Mouse (Mus musculus): ENCODE data around the gene Tmem121. TPM values are rescaled to one million over a fixed set of nuclear protein-coding genes. Genes with fewer than 3 reads are reported as not detected.
"Not testable (repeated sequence)": the region's sequence is repeated elsewhere in the genome, so short reads cannot be mapped to it uniquely, and the experiment has no call there.

The Tmem121 gene
- polyA plus RNA-seq, 1 experiment from 2014 or later = 22.9 TPM

- no peak overlapping the region for H3K4me3 ChIP-seq
- 77% methylated on average over 9 of the region's 9 CpGs for WGBS
- H3K9ac ChIP-seq = no peak overlapping the region
- no peaks in the 10 kb centered on the region for H3K27me3 ChIP-seq
- no peak overlapping the region for H3K27ac ChIP-seq
- no peak overlapping the region for H3K4me2 ChIP-seq (replicated peaks)
- 0 out of 2 replicates have a peak, but pooled peaks cover 10% of the 10 kb centered on the region for H3K4me1 ChIP-seq
- no peaks in the 10 kb centered on the region for H3K9me3 ChIP-seq (replicated peaks)
- peaks cover 12% of the 10 kb centered on the region for H3K36me3 ChIP-seq
- no peak for ATAC-seq (ENCODE audit: low FRiP score)
Measured at GRCm38 (mm10) chr12:113168031-113168536, 17.6 kb upstream of the Tmem121 start.

GRCm38 (mm10) chr12:113176960-113177725, 8.6 kb upstream of the Tmem121 start:
- H3K9me3 ChIP-seq (replicated peaks) = no peaks in the 10 kb centered on the region
- H3K9ac ChIP-seq = no peak overlapping the region
- no peaks in the 10 kb centered on the region for H3K4me1 ChIP-seq
- no peak overlapping the region for H3K27ac ChIP-seq
- 87% methylated on average over 18 of the region's 18 CpGs for WGBS
- no peaks in the 10 kb centered on the region for H3K27me3 ChIP-seq
- ATAC-seq (ENCODE audit: low FRiP score) = no peak
- H3K4me3 ChIP-seq = no peak overlapping the region
- H3K4me2 ChIP-seq (replicated peaks) = no peak overlapping the region
- no peaks in the 10 kb centered on the region for H3K36me3 ChIP-seq

- no peak overlapping the region for H3K9ac ChIP-seq
- no peak overlapping the region for H3K27ac ChIP-seq
- no peak overlapping the region for H3K4me3 ChIP-seq
- no peaks in the 10 kb centered on the region for H3K27me3 ChIP-seq
- H3K36me3 ChIP-seq = no peaks in the 10 kb centered on the region
- no peak for ATAC-seq (ENCODE audit: low FRiP score)
- H3K9me3 ChIP-seq (replicated peaks) = no peaks in the 10 kb centered on the region
- no peak overlapping the region for H3K4me2 ChIP-seq (replicated peaks)
- 0 out of 2 replicates have a peak, but pooled peaks cover under 1% of the 10 kb centered on the region for H3K4me1 ChIP-seq
- 57% methylated on average over 4 of the region's 4 CpGs for WGBS
Measured at GRCm38 (mm10) chr12:113181020-113181419, 4.7 kb upstream of the Tmem121 start.

- H3K9ac ChIP-seq = no peak overlapping the region
- peaks cover 22% of the 10 kb centered on the region for H3K4me1 ChIP-seq
- WGBS = 58% methylated on average over 5 of the region's 5 CpGs
- H3K36me3 ChIP-seq = peaks cover 19% of the 10 kb centered on the region
- ATAC-seq (ENCODE audit: low FRiP score) = no peak
- H3K4me3 ChIP-seq = no peak overlapping the region
- H3K4me2 ChIP-seq (replicated peaks) = no peak overlapping the region
- H3K9me3 ChIP-seq (replicated peaks) = no peaks in the 10 kb centered on the region
- no peak overlapping the region for H3K27ac ChIP-seq
- no peaks in the 10 kb centered on the region for H3K27me3 ChIP-seq
Measured at GRCm38 (mm10) chr12:113184945-113185344, 785 bp upstream of the Tmem121 start.

GRCm38 (mm10) chr12:113186326-113187010, 738 bp downstream of the Tmem121 start:
- Histone ChIP-seq H3K4me3 (peak overlapping the region; percentile 70), H3K36me3 (peaks cover 32% of the 10 kb centered on the region), H3K4me2 (replicated peaks) (peak overlapping the region; percentile 88), H3K9ac (peak overlapping the region; percentile 83), H3K27me3 (no peaks in the 10 kb centered on the region), H3K9me3 (replicated peaks) (no peaks in the 10 kb centered on the region), H3K4me1 (peaks cover 22% of the 10 kb centered on the region), H3K27ac (no peak overlapping the region)
- peak; percentile 13; the same call in 1 of the 2 replicates for ATAC-seq (ENCODE audit: low FRiP score)
- WGBS = 41% methylated on average over 12 of the region's 12 CpGs

GRCm38 (mm10) chr12:113187011-113187375, 1.3 kb downstream of the Tmem121 start:
- 63% methylated on average over 4 of the region's 4 CpGs for WGBS
- H3K27ac ChIP-seq = no peak overlapping the region

GRCm38 (mm10) chr12:113187584-113188295, 2.0 kb downstream of the Tmem121 start:
- Histone ChIP-seq H3K4me2 (replicated peaks) (peak overlapping the region; percentile 88), H3K9me3 (replicated peaks) (no peaks in the 10 kb centered on the region), H3K27me3 (no peaks in the 10 kb centered on the region), H3K4me1 (peaks cover 22% of the 10 kb centered on the region), H3K36me3 (peaks cover 33% of the 10 kb centered on the region), H3K9ac (peak overlapping the region; percentile 60), H3K27ac (no peak overlapping the region), H3K4me3 (peak overlapping the region; percentile 39)
- ATAC-seq (ENCODE audit: low FRiP score) = peak; percentile 62
- WGBS = 4% methylated on average over 56 of the region's 56 CpGs

More at GRCm38 (mm10) chr12:113187011-113187375, 1.3 kb downstream of the Tmem121 start:
- H3K4me1 ChIP-seq = peaks cover 22% of the 10 kb centered on the region
- peak overlapping the region; percentile 60; the same call in 1 of the 2 replicates for H3K9ac ChIP-seq
- peaks cover 33% of the 10 kb centered on the region for H3K36me3 ChIP-seq
- H3K4me3 ChIP-seq = peak overlapping the region; percentile 70
- no peaks in the 10 kb centered on the region for H3K27me3 ChIP-seq
- ATAC-seq (ENCODE audit: low FRiP score) = no peak
- no peaks in the 10 kb centered on the region for H3K9me3 ChIP-seq (replicated peaks)
- H3K4me2 ChIP-seq (replicated peaks) = peak overlapping the region; percentile 88

GRCm38 (mm10) chr12:113188349-113189055, 2.8 kb downstream of the Tmem121 start:
- no peaks in the 10 kb centered on the region for H3K27me3 ChIP-seq
- no peaks in the 10 kb centered on the region for H3K9me3 ChIP-seq (replicated peaks)
- H3K27ac ChIP-seq = no peak overlapping the region
- peaks cover 33% of the 10 kb centered on the region for H3K36me3 ChIP-seq
- WGBS = 88% methylated on average over 51 of the region's 51 CpGs
- no peak overlapping the region; the same call in 1 of the 2 replicates for H3K9ac ChIP-seq
- H3K4me2 ChIP-seq (replicated peaks) = peak overlapping the region; percentile 88
- H3K4me3 ChIP-seq = peak overlapping the region; percentile 39; the same call in 1 of the 2 replicates
- H3K4me1 ChIP-seq = peaks cover 22% of the 10 kb centered on the region
- ATAC-seq (ENCODE audit: low FRiP score) = no peak

- H3K27ac ChIP-seq = no peak overlapping the region
- H3K9me3 ChIP-seq (replicated peaks) = peaks cover 4% of the 10 kb centered on the region; the same call in 1 of the 2 replicates
- WGBS = 80% methylated on average over 2 of the region's 2 CpGs
- no peak for ATAC-seq (ENCODE audit: low FRiP score)
- H3K4me2 ChIP-seq (replicated peaks) = no peak overlapping the region
- no peak overlapping the region for H3K9ac ChIP-seq
- H3K4me3 ChIP-seq = no peak overlapping the region
- H3K27me3 ChIP-seq = no peaks in the 10 kb centered on the region
- H3K4me1 ChIP-seq = no peaks in the 10 kb centered on the region; the same call in 1 of the 2 replicates
- peaks cover 28% of the 10 kb centered on the region for H3K36me3 ChIP-seq
Measured at GRCm38 (mm10) chr12:113193423-113193822, 7.7 kb downstream of the Tmem121 start.

GRCm38 (mm10) chr12:113199132-113199531, 13.4 kb downstream of the Tmem121 start:
- H3K4me3 ChIP-seq; H3K27ac ChIP-seq; H3K36me3 ChIP-seq; H3K4me2 ChIP-seq (replicated peaks); H3K27me3 ChIP-seq; H3K9ac ChIP-seq; ATAC-seq (ENCODE audit: low FRiP score); H3K9me3 ChIP-seq (replicated peaks); H3K4me1 ChIP-seq: not testable (repeated sequence)
- WGBS = 92% methylated on average over 3 of the region's 6 CpGs

- Histone ChIP-seq H3K9me3 (replicated peaks) (0 out of 2 replicates have a peak, but pooled peaks cover 4% of the 10 kb centered on the region), H3K27ac (no peak overlapping the region), H3K36me3 (no peaks in the 10 kb centered on the region), H3K4me1 (no peaks in the 10 kb centered on the region), H3K9ac (no peak overlapping the region), H3K4me3 (no peak overlapping the region), H3K4me2 (replicated peaks) (no peak overlapping the region), H3K27me3 (no peaks in the 10 kb centered on the region)
- no peak for ATAC-seq (ENCODE audit: low FRiP score)
- 92% methylated on average over 4 of the region's 4 CpGs for WGBS
Measured at GRCm38 (mm10) chr12:113201301-113201700, 15.6 kb downstream of the Tmem121 start.
